Mouse (Mus musculus) limb, embryonic 11.5 days (tissue): ENCODE results near the gene 1600002K03Rik. TPM values are rescaled to one million over a fixed set of nuclear protein-coding genes. Genes with fewer than 3 reads are reported as not detected.

Experiments used
- ATAC-seq: fragments of 200-750 bp; cut with Nextera tagmentation; 2 replicates; pipeline ENCODE4 v1.8.0; 2017; ENCODE audit warnings: low read depth; ENCODE audit not compliant: insufficient number of reproducible peaks, low FRiP score, low TSS enrichment
- DNase-seq: peaks from one replicate; pipeline ENCODE4 v3.0.0-alpha.2; 2015; ENCODE audit warnings: low spot score
- H3K27ac ChIP-seq: fragments of 300-500 bp; sonication (generic); replicated peaks from 2 replicates; pipeline ENCODE4 v1.5.1; 2014; ENCODE audit warnings: low read depth, mild to moderate bottlenecking, low read length
- H3K27me3 ChIP-seq: fragments of 300-500 bp; sonication (generic); 2 replicates; pipeline ENCODE4 v1.6.1; 2014; ENCODE audit warnings: mild to moderate bottlenecking, low read length, mixed read lengths; ENCODE audit not compliant: control insufficient read depth, insufficient read depth
- H3K36me3 ChIP-seq: fragments of 300-500 bp; sonication (generic); 2 replicates; pipeline ENCODE4 v1.6.1; 2014; ENCODE audit warnings: mild to moderate bottlenecking, low read length, moderate library complexity, mixed read lengths; ENCODE audit not compliant: control insufficient read depth, insufficient read depth
- H3K4me1 ChIP-seq: fragments of 300-500 bp; sonication (generic); 2 replicates; pipeline ENCODE4 v1.6.1; 2014; ENCODE audit warnings: low read length, mixed read lengths; ENCODE audit not compliant: control insufficient read depth, insufficient read depth
- H3K4me2 ChIP-seq: fragments of 300-500 bp; sonication (generic); 2 replicates; pipeline ENCODE4 v1.6.1; 2014; ENCODE audit warnings: low read depth, mild to moderate bottlenecking, moderate library complexity; ENCODE audit not compliant: severe bottlenecking
- H3K4me3 ChIP-seq: fragments of 300-500 bp; sonication (generic); 2 replicates; pipeline ENCODE4 v1.5.1; 2014; ENCODE audit warnings: low read depth, low read length
- H3K9ac ChIP-seq: fragments of 300-500 bp; sonication (generic); 2 replicates; pipeline ENCODE4 v1.6.1; 2014; ENCODE audit warnings: mild to moderate bottlenecking, low read length
- H3K9me3 ChIP-seq: fragments of 300-500 bp; sonication (generic); 2 replicates; pipeline ENCODE4 v1.6.1; 2016; ENCODE audit warnings: low read length; ENCODE audit not compliant: control insufficient read depth
- WGBS: fragments of 180-500 bp; shearing (Covaris S2); extraction: QIAGEN DNeasy Blood & Tissue Kit; methylation state at CpG from one replicate; pipeline ENCODE4 v1.1.7; 2014; 5-methylcytosine and 5-hydroxymethylcytosine counted together
- polyA plus RNA-seq: library from polyadenylated mRNA; unstranded; fragments of >200 nt; fragmentation: Nextera tagmentation; extraction: Ambion mirVana; gene quantifications from 2 replicates; pipeline ENCODE4 v1.2.1, GENCODE M21; 2014

1600002K03Rik gene
- polyA plus RNA-seq, 1 experiment from 2014 or later = 5.9 TPM

DNA sequence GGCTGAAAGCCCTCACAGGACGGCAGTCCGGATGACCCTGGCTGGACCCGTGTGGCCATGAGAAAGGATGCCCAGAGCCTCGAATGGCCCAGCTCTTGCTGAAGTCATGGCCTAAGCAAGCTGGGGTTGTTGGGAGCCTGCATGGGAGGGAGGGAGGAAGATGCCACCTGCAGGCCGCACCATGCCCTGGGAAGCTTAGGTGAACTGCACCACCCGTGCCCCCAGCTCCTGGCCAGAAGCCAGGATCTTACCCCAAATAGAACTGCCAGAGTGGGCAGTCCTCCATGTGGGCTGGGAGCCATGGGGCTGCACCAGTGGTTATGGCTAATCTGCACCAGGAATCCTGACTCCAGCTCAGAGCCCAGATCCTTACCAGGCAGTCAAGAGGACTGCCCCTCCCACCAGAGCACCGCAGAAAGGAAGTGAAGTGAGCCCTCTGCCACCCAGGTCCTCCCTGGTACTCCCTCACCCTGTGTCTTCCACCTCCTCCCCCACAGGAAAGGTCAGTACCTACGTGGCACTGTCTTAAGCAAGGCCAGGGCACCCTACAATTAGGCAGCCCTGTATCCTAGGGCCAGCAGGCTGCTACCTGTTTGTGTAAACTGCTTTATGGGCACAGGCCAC, 39.4 kb upstream of the 1600002K03Rik start:
- WGBS = 79% methylated on average over 8 of the region's 8 CpGs
- Histone ChIP-seq H3K27me3 (peaks cover 25% of the 10 kb centered on the region), H3K9ac (no peak overlapping the region), H3K36me3 (peaks cover 20% of the 10 kb centered on the region; the same call in 1 of the 2 replicates), H3K4me2 (no peak overlapping the region), H3K4me3 (no peak overlapping the region), H3K4me1 (peaks cover 31% of the 10 kb centered on the region), H3K9me3 (no peaks in the 10 kb centered on the region), H3K27ac (no peak overlapping the region)
- DNase-seq = no peak
- ATAC-seq = no peak

DNA sequence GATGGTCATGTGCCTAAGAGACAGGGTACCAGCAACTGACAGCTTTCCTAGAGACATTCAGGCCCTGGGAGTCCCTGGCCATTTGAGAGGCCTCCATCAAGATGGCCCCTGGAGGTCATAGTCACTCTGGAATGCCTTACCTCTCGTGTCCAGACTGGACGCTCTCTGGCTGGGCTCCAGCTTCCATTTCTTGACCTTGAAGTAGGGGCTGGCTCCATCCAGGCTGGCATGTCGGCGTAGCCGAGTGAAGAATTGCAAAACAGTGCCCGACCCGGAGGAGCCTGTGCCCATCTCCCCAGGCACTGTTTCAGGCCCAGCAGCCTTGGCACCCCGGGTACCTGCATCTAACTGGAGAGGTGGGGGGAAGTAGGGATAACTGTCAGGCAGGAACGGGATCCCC, 38.3 kb upstream of the 1600002K03Rik start:
- peaks cover 28% of the 10 kb centered on the region for H3K27me3 ChIP-seq
- H3K4me1 ChIP-seq = peaks cover 34% of the 10 kb centered on the region
- H3K9me3 ChIP-seq = no peaks in the 10 kb centered on the region
- H3K4me2 ChIP-seq = no peak overlapping the region
- ATAC-seq (no peak), DNase-seq (no peak)
- no peak overlapping the region for H3K4me3 ChIP-seq
- peaks cover 13% of the 10 kb centered on the region; the same call in 1 of the 2 replicates for H3K36me3 ChIP-seq
- no peak overlapping the region for H3K27ac ChIP-seq
- H3K9ac ChIP-seq = no peak overlapping the region
- 91% methylated on average over 9 of the region's 9 CpGs for WGBS

DNA sequence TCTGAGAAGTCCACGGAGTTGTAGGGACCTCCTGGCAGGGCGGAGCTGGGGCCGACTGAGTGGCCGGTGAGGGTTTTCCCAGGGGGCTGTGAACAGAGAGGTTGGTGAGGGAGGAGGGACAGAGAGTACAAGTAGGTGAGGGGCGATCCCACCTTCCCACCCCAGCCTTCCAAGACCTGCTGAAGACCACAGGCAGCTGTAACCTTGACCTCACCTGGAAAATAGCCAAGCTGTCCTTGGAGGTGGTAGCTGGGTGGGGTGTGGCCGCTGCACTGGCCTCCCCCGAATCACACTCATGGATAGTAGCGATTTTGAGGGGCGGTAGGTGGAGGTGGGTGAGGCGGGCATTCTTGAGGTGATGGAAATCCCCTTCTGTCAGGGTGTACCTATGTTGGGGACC, 37.6 kb upstream of the 1600002K03Rik start:
- Histone ChIP-seq H3K36me3 (peaks cover 9% of the 10 kb centered on the region; the same call in 1 of the 2 replicates), H3K4me2 (no peak overlapping the region), H3K9ac (no peak overlapping the region), H3K27me3 (peaks cover 28% of the 10 kb centered on the region), H3K4me3 (no peak overlapping the region), H3K27ac (no peak overlapping the region), H3K4me1 (peaks cover 34% of the 10 kb centered on the region), H3K9me3 (no peaks in the 10 kb centered on the region)
- whole genome bisulfite sequencing = 83% methylated on average over 10 of the region's 10 CpGs
- DNase-seq = no peak
- no peak for ATAC-seq

DNA sequence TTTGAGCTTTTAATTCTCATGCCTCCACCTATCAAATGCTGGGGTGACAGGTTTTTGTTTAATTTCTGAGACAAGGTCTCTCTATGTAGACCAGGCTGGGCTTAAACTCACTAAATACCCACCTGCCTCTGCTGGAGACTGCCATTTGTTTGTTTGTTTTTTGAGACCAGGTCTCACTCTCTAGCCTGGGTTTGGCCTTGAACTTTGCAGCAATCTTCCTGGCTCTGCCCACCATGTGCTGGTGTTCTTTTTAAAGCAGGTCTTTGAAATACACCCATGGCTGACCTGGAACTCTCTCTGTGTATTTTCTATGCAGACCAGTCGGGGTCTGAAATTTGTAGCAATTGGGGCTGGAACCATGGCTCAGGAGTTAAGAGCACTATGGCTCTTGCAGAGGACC, 37.1 kb upstream of the 1600002K03Rik start:
- no peak overlapping the region for H3K27ac ChIP-seq
- H3K4me1 ChIP-seq = peaks cover 34% of the 10 kb centered on the region
- ATAC-seq = no peak
- H3K27me3 ChIP-seq = peaks cover 28% of the 10 kb centered on the region
- peaks cover 6% of the 10 kb centered on the region; the same call in 1 of the 2 replicates for H3K36me3 ChIP-seq
- H3K9ac ChIP-seq = no peak overlapping the region
- WGBS = 90% methylated on average over 1 of the region's 1 CpGs
- no peak overlapping the region for H3K4me2 ChIP-seq
- no peaks in the 10 kb centered on the region for H3K9me3 ChIP-seq
- no peak for DNase-seq
- no peak overlapping the region for H3K4me3 ChIP-seq

DNA sequence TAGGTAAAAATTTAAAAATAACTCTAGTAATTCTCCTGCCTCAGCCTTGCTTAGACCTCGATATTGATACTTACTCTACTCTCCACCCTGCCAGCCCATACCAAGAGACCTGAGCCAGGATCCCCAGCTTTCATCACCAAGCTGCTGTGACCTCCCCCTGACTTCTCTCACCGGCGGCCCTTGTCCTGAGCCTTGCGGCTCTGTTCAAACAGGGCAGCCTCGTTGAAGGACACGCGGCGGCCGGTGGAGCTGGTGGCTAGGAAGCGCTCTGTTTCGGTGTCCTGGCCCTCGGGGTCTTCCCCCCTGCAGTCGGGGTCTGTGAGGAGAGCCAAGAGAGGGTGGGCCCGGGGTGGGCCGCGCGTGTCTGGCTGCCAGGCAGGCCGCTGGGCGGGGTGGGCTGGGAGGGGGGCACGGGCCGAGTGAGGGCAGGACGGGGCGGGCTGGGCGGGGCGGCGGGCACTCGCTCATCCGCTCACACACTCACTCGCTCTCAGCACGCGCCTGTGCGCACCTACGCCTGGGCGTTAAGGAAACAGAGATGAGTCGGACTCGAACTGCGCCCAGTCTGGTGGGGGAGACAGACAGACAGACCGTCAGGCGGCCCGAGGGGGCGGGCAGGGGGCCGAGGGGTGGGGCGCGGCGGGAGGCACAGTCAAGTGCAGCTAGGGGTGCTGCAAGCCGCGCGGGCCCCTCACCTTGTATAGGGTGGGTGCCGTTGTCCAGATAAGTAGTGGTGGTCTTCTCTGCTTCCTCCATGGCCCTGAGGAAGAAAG, 36.4 kb upstream of the 1600002K03Rik start:
- Histone ChIP-seq H3K4me2 (peak overlapping the region; percentile 97; the same call in 1 of the 2 replicates), H3K9ac (no peak overlapping the region), H3K36me3 (no peaks in the 10 kb centered on the region; the same call in 1 of the 2 replicates), H3K27ac (no peak overlapping the region), H3K4me1 (peaks cover 29% of the 10 kb centered on the region), H3K27me3 (peaks cover 28% of the 10 kb centered on the region), H3K4me3 (peak overlapping the region; percentile 20), H3K9me3 (no peaks in the 10 kb centered on the region)
- ATAC-seq (no peak), DNase-seq (no peak)
- WGBS = 15% methylated on average over 49 of the region's 49 CpGs

DNA sequence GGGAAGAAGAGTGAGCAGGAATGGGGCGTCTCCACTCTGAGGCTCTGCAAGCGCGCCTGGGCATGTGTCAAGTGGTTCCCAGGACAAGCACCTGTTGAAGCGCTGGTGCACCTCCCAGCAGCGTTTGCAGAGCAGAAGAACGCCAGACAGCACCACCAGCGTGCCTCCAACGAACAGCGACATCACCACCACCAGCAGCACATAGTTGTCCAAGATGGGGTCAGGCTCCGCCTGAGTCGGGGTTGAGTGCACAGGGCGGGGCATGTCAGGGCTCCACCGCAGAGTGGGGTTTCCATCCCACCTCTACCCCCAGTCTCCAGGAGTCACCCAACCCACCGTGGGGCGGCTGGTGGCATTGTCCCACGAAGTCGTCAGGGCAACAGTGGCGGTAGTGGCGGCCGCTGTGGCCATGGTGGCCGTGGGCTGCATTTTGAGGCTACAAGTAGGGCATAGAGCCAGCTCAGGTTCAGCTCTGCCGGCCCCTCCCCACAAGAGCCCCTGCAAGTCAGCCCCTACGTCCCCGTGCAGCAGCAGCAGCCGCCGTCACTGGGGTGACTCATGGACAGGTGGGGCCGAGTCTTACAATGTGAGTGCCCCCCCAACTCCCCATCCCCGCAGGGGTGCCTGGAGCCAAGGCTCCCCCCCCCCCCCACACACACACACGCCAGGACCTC, 35.7 kb upstream of the 1600002K03Rik start:
- no peaks in the 10 kb centered on the region for H3K36me3 ChIP-seq
- no peaks in the 10 kb centered on the region for H3K9me3 ChIP-seq
- ATAC-seq (no peak), DNase-seq (no peak)
- peaks cover 22% of the 10 kb centered on the region for H3K4me1 ChIP-seq
- H3K4me2 ChIP-seq = peak overlapping the region; percentile 97
- peak overlapping the region; percentile 20; the same call in 1 of the 2 replicates for H3K4me3 ChIP-seq
- no peak overlapping the region for H3K27ac ChIP-seq
- H3K27me3 ChIP-seq = peaks cover 28% of the 10 kb centered on the region
- WGBS = 2% methylated on average over 24 of the region's 29 CpGs
- H3K9ac ChIP-seq = 0 out of 2 replicates have a peak overlapping the region, but pooled peaks have one; percentile 43

DNA sequence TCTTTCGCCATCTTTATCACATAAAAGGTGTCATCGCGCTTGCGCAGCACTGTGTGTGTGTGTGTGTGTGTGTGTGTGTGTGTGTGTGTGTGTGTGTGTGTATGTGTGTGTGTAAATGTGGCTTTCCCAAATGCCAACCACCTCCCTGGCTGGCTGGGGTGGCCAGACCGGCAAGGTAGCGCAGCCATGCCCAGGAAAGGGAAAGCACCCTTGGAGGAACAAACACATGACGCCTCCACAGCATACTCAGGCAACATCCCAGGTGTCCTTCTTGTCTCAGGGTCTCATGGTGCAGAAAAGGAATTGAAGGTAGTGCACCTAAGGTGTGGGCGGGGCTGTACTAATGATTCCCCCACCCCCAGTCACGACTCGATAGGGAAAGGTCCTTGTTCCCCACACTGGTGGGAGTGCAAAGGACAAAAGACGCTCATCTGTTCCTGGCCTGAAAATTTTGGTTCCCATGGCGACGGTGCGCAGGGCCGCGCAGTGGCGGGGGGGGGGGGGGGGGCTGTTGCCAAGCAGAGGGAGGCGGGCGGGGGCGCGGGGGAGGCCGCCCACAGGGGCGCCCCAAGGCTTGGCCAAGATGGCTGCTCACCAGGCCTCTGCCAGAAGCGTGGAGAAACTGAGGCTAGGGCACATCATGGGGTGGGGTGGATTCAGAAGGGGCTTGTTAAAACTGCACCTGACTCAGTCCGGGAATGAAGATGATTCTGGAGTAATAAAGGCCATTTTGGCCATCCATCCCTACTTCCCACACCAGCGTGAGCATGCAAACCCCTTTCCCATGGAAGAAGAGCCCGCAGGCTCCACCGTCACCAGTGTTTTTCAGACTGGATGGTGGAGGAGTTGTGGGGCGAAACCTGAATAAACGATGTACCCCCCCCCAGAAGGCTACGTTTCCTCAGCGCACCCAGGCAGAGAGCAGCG, 34.9 kb upstream of the 1600002K03Rik start:
- no peak for DNase-seq
- H3K27me3 ChIP-seq = peaks cover 28% of the 10 kb centered on the region
- peak overlapping the region; percentile 97 for H3K4me2 ChIP-seq
- peaks cover 23% of the 10 kb centered on the region for H3K4me1 ChIP-seq
- no peak for ATAC-seq
- H3K9ac ChIP-seq = no peak overlapping the region; the same call in 1 of the 2 replicates
- H3K27ac ChIP-seq = no peak overlapping the region
- no peaks in the 10 kb centered on the region for H3K9me3 ChIP-seq
- no peaks in the 10 kb centered on the region for H3K36me3 ChIP-seq
- peak overlapping the region; percentile 67 for H3K4me3 ChIP-seq
- 3% methylated on average over 28 of the region's 33 CpGs for WGBS
